Mouse (Mus musculus): ENCODE measurements around the gene Tlr12. TPM values are rescaled to one million over a fixed set of nuclear protein-coding genes. Genes with fewer than 3 reads are reported as not detected.
A peak's percentile ranks its signal among the peaks of the same experiment; 100 is the strongest.

The Tlr12 gene
- polyA plus RNA-seq, 1 experiment from 2014 or later: 0.29 TPM

- no peak overlapping the region for H3K4me3 ChIP-seq (ENCODE audit: low read depth, low read length)
- no peaks in the 10 kb centered on the region for H3K9me3 ChIP-seq (ENCODE audit: control insufficient read depth, low read length)
- H3K9ac ChIP-seq (ENCODE audit: low read length): no peak overlapping the region
- peaks cover 18% of the 10 kb centered on the region for H3K4me1 ChIP-seq (ENCODE audit: control insufficient read depth, insufficient read depth, low read length)
- no peaks in the 10 kb centered on the region for H3K27me3 ChIP-seq (ENCODE audit: control insufficient read depth, insufficient read depth, low read length)
- ATAC-seq (ENCODE audit: insufficient number of reproducible peaks, low FRiP score, low TSS enrichment, low read depth): no peak
- 6% methylated on average over 5 of the region's 5 CpGs for WGBS
- no peak for DNase-seq (ENCODE audit: low spot score)
- no peak overlapping the region for H3K27ac ChIP-seq (replicated peaks; ENCODE audit: low read depth, low read length)
- no peaks in the 10 kb centered on the region for H3K36me3 ChIP-seq (ENCODE audit: control insufficient read depth, insufficient read depth, low read length)
- H3K4me2 ChIP-seq (ENCODE audit: low read depth, severe bottlenecking): no peak overlapping the region
Observed at GRCm38 (mm10) chr4:128652584-128653298, 34.3 kb upstream of the Tlr12 start.

DNA sequence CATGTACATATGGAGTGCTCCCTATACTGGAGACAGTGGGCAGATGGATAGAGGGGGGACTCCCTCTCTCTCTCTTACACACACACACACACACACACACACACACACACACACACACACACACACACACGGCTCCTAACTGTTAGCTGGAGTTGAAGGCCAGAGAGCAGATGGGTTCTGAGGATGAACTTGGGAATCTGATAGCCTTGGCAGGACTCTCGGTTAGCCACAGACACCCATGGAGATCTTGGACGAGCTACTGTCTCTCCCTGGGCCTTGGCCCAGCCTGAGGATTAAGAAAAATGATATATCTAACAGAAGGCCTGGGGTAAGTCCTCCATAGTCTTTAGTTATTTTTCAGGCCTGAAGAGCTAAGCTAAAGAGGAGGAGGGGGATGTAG lies 33.1 kb upstream of the Tlr12 start:
- Histone ChIP-seq H3K9me3 (ENCODE audit: control insufficient read depth, low read length) (no peaks in the 10 kb centered on the region), H3K4me1 (ENCODE audit: control insufficient read depth, insufficient read depth, low read length) (peaks cover 22% of the 10 kb centered on the region), H3K36me3 (ENCODE audit: control insufficient read depth, insufficient read depth, low read length) (no peaks in the 10 kb centered on the region), H3K9ac (ENCODE audit: low read length) (no peak overlapping the region), H3K4me2 (ENCODE audit: low read depth, severe bottlenecking) (no peak overlapping the region), H3K27me3 (ENCODE audit: control insufficient read depth, insufficient read depth, low read length) (no peaks in the 10 kb centered on the region), H3K4me3 (ENCODE audit: low read depth, low read length) (no peak overlapping the region), H3K27ac (replicated peaks; ENCODE audit: low read depth, low read length) (no peak overlapping the region)
- 62% methylated on average over 3 of the region's 3 CpGs for WGBS
- ATAC-seq (ENCODE audit: insufficient number of reproducible peaks, low FRiP score, low TSS enrichment, low read depth) (no peak), DNase-seq (ENCODE audit: low spot score) (no peak)

DNA sequence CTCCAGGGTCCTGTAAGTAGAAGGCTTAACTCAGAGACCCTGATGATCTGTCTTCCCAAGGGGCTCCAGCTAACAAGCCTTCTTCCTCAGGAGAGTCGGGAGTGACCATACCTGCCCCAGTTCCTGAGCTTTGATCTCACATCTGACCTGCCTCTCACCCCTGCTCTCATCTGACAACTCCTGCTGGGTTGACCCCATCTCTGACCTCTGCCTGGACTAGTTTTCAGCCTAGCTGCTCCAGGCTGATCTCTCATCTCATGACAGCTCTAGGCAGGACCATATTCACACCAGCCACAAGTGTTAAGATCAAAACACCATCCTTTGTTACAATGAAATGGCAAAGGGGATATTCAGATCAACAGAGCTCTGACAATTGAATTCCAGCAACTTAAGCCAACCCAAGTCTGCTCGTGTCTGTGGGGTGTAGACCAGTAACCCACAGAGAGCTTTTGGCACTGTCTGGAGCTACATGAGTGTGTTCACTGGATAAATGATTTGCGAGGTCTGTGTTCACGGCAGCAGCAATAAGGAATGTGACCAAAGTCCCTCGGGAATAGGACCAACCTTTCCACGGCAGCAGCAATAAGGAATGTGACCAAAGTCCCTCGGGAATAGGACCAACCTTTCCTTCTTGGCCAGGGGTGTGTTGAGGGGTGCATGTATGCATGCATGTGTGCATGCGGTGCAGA lies 30.3 kb upstream of the Tlr12 start:
- Histone ChIP-seq H3K4me1 (ENCODE audit: control insufficient read depth, insufficient read depth, low read length) (peaks cover 23% of the 10 kb centered on the region), H3K9me3 (ENCODE audit: control insufficient read depth, low read length) (no peaks in the 10 kb centered on the region), H3K27me3 (ENCODE audit: control insufficient read depth, insufficient read depth, low read length) (no peaks in the 10 kb centered on the region), H3K4me3 (ENCODE audit: low read depth, low read length) (no peak overlapping the region), H3K27ac (replicated peaks; ENCODE audit: low read depth, low read length) (no peak overlapping the region), H3K36me3 (ENCODE audit: control insufficient read depth, insufficient read depth, low read length) (no peaks in the 10 kb centered on the region), H3K4me2 (ENCODE audit: low read depth, severe bottlenecking) (no peak overlapping the region), H3K9ac (ENCODE audit: low read length) (no peak overlapping the region)
- ATAC-seq (ENCODE audit: insufficient number of reproducible peaks, low FRiP score, low TSS enrichment, low read depth) (no peak), DNase-seq (ENCODE audit: low spot score) (no peak)
- WGBS: 20% methylated on average over 8 of the region's 8 CpGs

GRCm38 (mm10) chr4:128646762-128647161 lies 28.3 kb upstream of the Tlr12 start:
- Histone ChIP-seq H3K36me3 (ENCODE audit: control insufficient read depth, insufficient read depth, low read length) (no peaks in the 10 kb centered on the region), H3K4me1 (ENCODE audit: control insufficient read depth, insufficient read depth, low read length) (peaks cover 24% of the 10 kb centered on the region), H3K9ac (ENCODE audit: low read length) (no peak overlapping the region), H3K27ac (replicated peaks; ENCODE audit: low read depth, low read length) (no peak overlapping the region), H3K9me3 (ENCODE audit: control insufficient read depth, low read length) (no peaks in the 10 kb centered on the region), H3K4me2 (ENCODE audit: low read depth, severe bottlenecking) (no peak overlapping the region), H3K4me3 (ENCODE audit: low read depth, low read length) (no peak overlapping the region), H3K27me3 (ENCODE audit: control insufficient read depth, insufficient read depth, low read length) (no peaks in the 10 kb centered on the region)
- DNase-seq (ENCODE audit: low spot score) (no peak), ATAC-seq (ENCODE audit: insufficient number of reproducible peaks, low FRiP score, low TSS enrichment, low read depth) (no peak)
- 15% methylated on average over 7 of the region's 7 CpGs for WGBS

DNA sequence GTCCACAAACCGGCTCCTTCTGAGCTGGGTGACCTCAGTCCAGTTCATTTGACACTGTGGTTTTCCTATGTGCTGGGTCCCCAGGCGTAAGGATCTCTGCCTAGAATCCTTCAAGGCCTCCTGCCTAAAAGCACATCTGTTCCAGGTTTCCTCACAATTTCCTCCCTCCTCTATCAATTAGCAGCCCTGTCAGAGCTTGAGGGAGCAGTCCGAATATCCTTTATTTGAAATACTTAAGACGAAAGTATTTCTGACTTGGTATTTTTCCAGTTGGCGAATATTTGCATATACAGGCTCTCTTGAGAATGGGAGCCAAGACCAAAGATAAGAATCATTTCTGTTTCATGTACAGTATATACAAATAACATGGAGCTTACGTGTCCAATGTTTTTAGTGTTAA lies 27.5 kb upstream of the Tlr12 start:
- 32% methylated on average over 6 of the region's 6 CpGs for WGBS
- Histone ChIP-seq H3K4me1 (ENCODE audit: control insufficient read depth, insufficient read depth, low read length) (peaks cover 24% of the 10 kb centered on the region), H3K4me3 (ENCODE audit: low read depth, low read length) (no peak overlapping the region), H3K9ac (ENCODE audit: low read length) (no peak overlapping the region), H3K36me3 (ENCODE audit: control insufficient read depth, insufficient read depth, low read length) (no peaks in the 10 kb centered on the region), H3K4me2 (ENCODE audit: low read depth, severe bottlenecking) (no peak overlapping the region), H3K9me3 (ENCODE audit: control insufficient read depth, low read length) (no peaks in the 10 kb centered on the region), H3K27me3 (ENCODE audit: control insufficient read depth, insufficient read depth, low read length) (no peaks in the 10 kb centered on the region), H3K27ac (replicated peaks; ENCODE audit: low read depth, low read length) (no peak overlapping the region)
- DNase-seq (ENCODE audit: low spot score): no peak
- no peak for ATAC-seq (ENCODE audit: insufficient number of reproducible peaks, low FRiP score, low TSS enrichment, low read depth)

- WGBS: 8% methylated on average over 23 of the region's 23 CpGs
- peak overlapping the region; percentile 61; the same call in 1 of the 2 replicates for H3K27ac ChIP-seq (replicated peaks; ENCODE audit: low read depth, low read length)
- no peak overlapping the region for H3K4me2 ChIP-seq (ENCODE audit: low read depth, severe bottlenecking)
- 0 out of 2 replicates have a peak overlapping the region, but pooled peaks have one; percentile 22 for H3K9ac ChIP-seq (ENCODE audit: low read length)
- DNase-seq (ENCODE audit: low spot score) (peak; percentile 65), ATAC-seq (ENCODE audit: insufficient number of reproducible peaks, low FRiP score, low TSS enrichment, low read depth) (no peak)
- no peaks in the 10 kb centered on the region for H3K27me3 ChIP-seq (ENCODE audit: control insufficient read depth, insufficient read depth, low read length)
- H3K36me3 ChIP-seq (ENCODE audit: control insufficient read depth, insufficient read depth, low read length): no peaks in the 10 kb centered on the region
- no peaks in the 10 kb centered on the region for H3K9me3 ChIP-seq (ENCODE audit: control insufficient read depth, low read length)
- peaks cover 22% of the 10 kb centered on the region for H3K4me1 ChIP-seq (ENCODE audit: control insufficient read depth, insufficient read depth, low read length)
- no peak overlapping the region for H3K4me3 ChIP-seq (ENCODE audit: low read depth, low read length)
Observed at GRCm38 (mm10) chr4:128641766-128642717, 23.6 kb upstream of the Tlr12 start.

GRCm38 (mm10) chr4:128638265-128638923 lies 20.0 kb upstream of the Tlr12 start:
- no peak overlapping the region for H3K9ac ChIP-seq (ENCODE audit: low read length)
- H3K27me3 ChIP-seq (ENCODE audit: control insufficient read depth, insufficient read depth, low read length): no peaks in the 10 kb centered on the region
- no peaks in the 10 kb centered on the region for H3K36me3 ChIP-seq (ENCODE audit: control insufficient read depth, insufficient read depth, low read length)
- DNase-seq (ENCODE audit: low spot score) (no peak), ATAC-seq (ENCODE audit: insufficient number of reproducible peaks, low FRiP score, low TSS enrichment, low read depth) (no peak)
- H3K27ac ChIP-seq (replicated peaks; ENCODE audit: low read depth, low read length): no peak overlapping the region
- no peak overlapping the region for H3K4me3 ChIP-seq (ENCODE audit: low read depth, low read length)
- H3K9me3 ChIP-seq (ENCODE audit: control insufficient read depth, low read length): no peaks in the 10 kb centered on the region
- no peak overlapping the region for H3K4me2 ChIP-seq (ENCODE audit: low read depth, severe bottlenecking)
- WGBS: 85% methylated on average over 18 of the region's 18 CpGs
- H3K4me1 ChIP-seq (ENCODE audit: control insufficient read depth, insufficient read depth, low read length): peaks cover 29% of the 10 kb centered on the region

GRCm38 (mm10) chr4:128637250-128637649 lies 18.8 kb upstream of the Tlr12 start:
- Histone ChIP-seq H3K36me3 (ENCODE audit: control insufficient read depth, insufficient read depth, low read length) (no peaks in the 10 kb centered on the region), H3K27ac (replicated peaks; ENCODE audit: low read depth, low read length) (peak overlapping the region; percentile 67), H3K9me3 (ENCODE audit: control insufficient read depth, low read length) (no peaks in the 10 kb centered on the region), H3K27me3 (ENCODE audit: control insufficient read depth, insufficient read depth, low read length) (no peaks in the 10 kb centered on the region), H3K4me2 (ENCODE audit: low read depth, severe bottlenecking) (no peak overlapping the region), H3K4me3 (ENCODE audit: low read depth, low read length) (no peak overlapping the region), H3K9ac (ENCODE audit: low read length) (peak overlapping the region; percentile 44), H3K4me1 (ENCODE audit: control insufficient read depth, insufficient read depth, low read length) (peaks cover 27% of the 10 kb centered on the region)
- DNase-seq (ENCODE audit: low spot score): peak; percentile 45
- 24% methylated on average over 11 of the region's 11 CpGs for WGBS
- ATAC-seq (ENCODE audit: insufficient number of reproducible peaks, low FRiP score, low TSS enrichment, low read depth): peak; percentile 38; the same call in 1 of the 2 replicates

All from limb, embryonic 11.5 days (tissue).